Mouse (Mus musculus) adipose tissue, adult 10 weeks (tissue): ENCODE data around the gene Gm10681. TPM values are rescaled to one million over a fixed set of nuclear protein-coding genes. Genes with fewer than 3 reads are reported as not detected.

Source experiments
- polyA plus RNA-seq: library from polyadenylated mRNA; stranded (reverse); fragments of 350-450 nt; fragmentation: Illumina TruSeq; extraction: RNeasy Lipid Tissue Mini Kit (QIAGEN cat#74804); gene quantifications from one replicate; pipeline ENCODE4 v1.2.3, GENCODE M21; 2014; ENCODE audit warnings: low read depth, low replicate concordance

The Gm10681 gene
- not detected for polyA plus RNA-seq

DNA sequence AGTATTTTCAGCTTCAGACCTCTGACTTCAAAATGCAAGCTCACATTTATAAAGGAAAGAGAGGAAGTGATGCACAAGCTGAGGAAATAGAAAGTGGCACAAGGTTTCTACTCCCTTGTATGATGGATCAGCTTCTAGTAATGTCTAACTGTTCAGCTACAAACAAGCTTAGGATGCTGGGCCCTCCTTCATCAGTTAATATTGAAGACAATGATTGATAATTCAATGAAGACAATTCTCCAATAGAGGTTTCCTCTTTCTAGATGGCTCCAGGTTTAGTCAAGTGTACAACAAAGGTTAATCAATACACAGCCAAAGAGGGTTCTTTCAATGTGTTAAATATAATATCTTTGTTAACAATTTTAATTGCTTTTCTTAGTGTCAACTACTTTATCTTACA, at the start of gene Gm10681:
Gene Gm10681, minus strand, starts transcription at position 101 of the 400 bp plus-strand sequence.

DNA sequence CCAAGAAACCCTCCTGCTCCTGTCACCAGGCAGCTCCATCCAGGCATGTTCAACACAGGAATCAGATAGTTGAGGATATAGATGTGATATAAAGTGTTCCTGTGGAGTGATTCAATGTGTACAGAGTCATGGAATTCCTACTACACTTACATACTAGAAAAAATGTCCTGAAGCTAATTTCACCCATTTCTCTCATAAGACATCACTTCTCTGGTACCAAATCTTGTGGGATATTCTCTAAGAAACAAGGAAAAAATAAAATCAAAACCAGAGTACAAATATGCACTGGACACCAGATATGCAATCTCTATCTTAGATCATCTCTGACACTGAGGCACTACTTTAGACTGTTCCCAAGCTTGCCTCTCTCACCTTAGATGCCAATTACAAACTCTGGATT, 41.5 kb upstream of the Gm10681 start, which contains the start of gene Hsd3b5:
Gene Hsd3b5, minus strand, starts transcription at position 101 of the 400 bp plus-strand sequence.

DNA sequence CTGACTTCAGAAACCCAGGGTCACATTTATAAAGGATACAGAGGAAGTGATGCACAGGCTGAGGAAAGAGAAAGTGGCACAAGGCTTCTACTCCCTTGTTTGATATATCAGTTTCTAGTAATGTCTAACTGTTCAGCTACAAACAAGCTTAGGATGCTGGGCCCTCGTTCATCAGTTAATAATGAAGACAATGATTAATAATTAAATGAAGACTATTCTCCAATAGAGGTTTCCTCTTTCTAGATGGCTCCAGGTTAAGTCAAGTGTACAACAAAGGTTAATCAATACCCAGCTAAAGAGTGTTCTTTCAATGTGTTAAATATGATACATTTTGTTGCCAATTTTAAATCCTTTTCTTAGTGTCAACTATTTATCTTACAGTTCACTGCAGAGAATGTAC, 78.2 kb downstream of the Gm10681 start, which contains the start of gene Hsd3b4:
Gene Hsd3b4, minus strand, starts transcription at position 101 of the 400 bp plus-strand sequence.

Other genes starting within 250 kb of the Gm10681 start
- gene Phgdh, start 248.8 kb downstream of the Gm10681 start, polyA plus RNA-seq: 307 TPM
- gene Zfp697, start 206.3 kb downstream of the Gm10681 start, polyA plus RNA-seq: 19.4 TPM
- gene Gm4450, start 131.7 kb downstream of the Gm10681 start, polyA plus RNA-seq: not detected
- gene Hsd3b4, start 78.3 kb downstream of the Gm10681 start, polyA plus RNA-seq: not detected
- gene Hsd3b5, start 41.4 kb upstream of the Gm10681 start, polyA plus RNA-seq: not detected
- not detected for gene Hsd3b2, start 135.7 kb upstream of the Gm10681 start, polyA plus RNA-seq
- not detected for gene Hsd3b3, start 174.3 kb upstream of the Gm10681 start, polyA plus RNA-seq
- 1.4 TPM for gene Hsd3b6, start 225.6 kb upstream of the Gm10681 start, polyA plus RNA-seq